Mouse (Mus musculus): ENCODE results near the gene Gm20696. TPM values are rescaled to one million over a fixed set of nuclear protein-coding genes. Genes with fewer than 3 reads are reported as not detected.

Gene Gm20696
- polyA plus RNA-seq, 1 experiment from 2014 or later, result 6.0 TPM

DNA sequence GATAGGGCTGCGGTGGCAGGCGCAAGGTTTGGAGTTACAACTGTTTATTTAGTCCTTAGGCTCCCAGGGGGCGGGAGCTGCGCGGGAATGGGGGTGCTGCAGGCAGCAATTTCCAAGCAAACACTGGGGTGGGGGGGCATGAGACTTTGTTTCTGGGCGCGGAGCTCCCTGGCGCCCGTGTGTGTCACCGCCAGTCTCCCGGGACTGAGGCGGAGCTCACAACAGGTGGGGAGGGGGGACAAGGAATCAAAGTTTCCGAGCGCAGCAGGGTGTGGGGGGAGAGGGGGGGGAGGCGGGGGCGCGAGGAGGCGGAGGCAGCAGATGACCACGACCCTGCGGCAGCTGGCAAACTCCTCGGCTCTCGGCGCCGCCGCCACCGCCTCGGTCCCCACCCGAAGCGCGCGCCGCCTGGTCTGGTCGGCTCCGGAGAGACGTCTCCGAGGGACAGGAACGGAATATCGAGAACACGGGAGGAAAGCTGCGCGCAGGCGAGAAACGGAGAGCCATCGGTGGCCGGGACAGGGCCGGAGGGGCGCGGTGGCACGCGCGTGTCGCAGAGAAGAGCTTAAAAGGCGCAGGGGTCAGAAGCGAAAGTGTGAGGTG lies 145.5 kb downstream of the Gm20696 start:
- Histone ChIP-seq H3K9me3 (ENCODE audit: control insufficient read depth, low read length) (no peaks in the 10 kb centered on the region), H3K27me3 (ENCODE audit: control insufficient read depth, insufficient read depth, low read length) (no peaks in the 10 kb centered on the region), H3K36me3 (ENCODE audit: control insufficient read depth, insufficient read depth, low read length) (no peaks in the 10 kb centered on the region), H3K9ac (ENCODE audit: low read depth, low read length) (peak overlapping the region; percentile 93), H3K27ac (ENCODE audit: low read depth, low read length) (peak overlapping the region; percentile 96), H3K4me2 (replicated peaks; ENCODE audit: low read depth, low read length) (peak overlapping the region; percentile 97), H3K4me1 (replicated peaks; ENCODE audit: control insufficient read depth, insufficient read depth, low read length) (0 out of 2 replicates have a peak, but pooled peaks cover 3% of the 10 kb centered on the region), H3K4me3 (ENCODE audit: low read depth, low read length) (peak overlapping the region; percentile 82)
- peak; percentile 72 for DNase-seq (ENCODE audit: low spot score)
- ATAC-seq (ENCODE audit: low FRiP score), result peak; percentile 55
- 0% methylated on average over 45 of the region's 54 CpGs for WGBS

GRCm38 (mm10) chr6:99520676-99521037 lies 145.9 kb downstream of the Gm20696 start:
- Histone ChIP-seq H3K27me3 (ENCODE audit: control insufficient read depth, insufficient read depth, low read length) (no peaks in the 10 kb centered on the region), H3K36me3 (ENCODE audit: control insufficient read depth, insufficient read depth, low read length) (no peaks in the 10 kb centered on the region), H3K4me2 (replicated peaks; ENCODE audit: low read depth, low read length) (peak overlapping the region; percentile 97), H3K4me1 (replicated peaks; ENCODE audit: control insufficient read depth, insufficient read depth, low read length) (0 out of 2 replicates have a peak, but pooled peaks cover 3% of the 10 kb centered on the region), H3K9me3 (ENCODE audit: control insufficient read depth, low read length) (no peaks in the 10 kb centered on the region), H3K9ac (ENCODE audit: low read depth, low read length) (peak overlapping the region; percentile 93), H3K27ac (ENCODE audit: low read depth, low read length) (peak overlapping the region; percentile 96; the same call in 1 of the 2 replicates), H3K4me3 (ENCODE audit: low read depth, low read length) (peak overlapping the region; percentile 82)
- WGBS, result 0% methylated on average over 25 of the region's 27 CpGs
- ATAC-seq (ENCODE audit: low FRiP score), result peak; percentile 64
- no peak for DNase-seq (ENCODE audit: low spot score)

DNA sequence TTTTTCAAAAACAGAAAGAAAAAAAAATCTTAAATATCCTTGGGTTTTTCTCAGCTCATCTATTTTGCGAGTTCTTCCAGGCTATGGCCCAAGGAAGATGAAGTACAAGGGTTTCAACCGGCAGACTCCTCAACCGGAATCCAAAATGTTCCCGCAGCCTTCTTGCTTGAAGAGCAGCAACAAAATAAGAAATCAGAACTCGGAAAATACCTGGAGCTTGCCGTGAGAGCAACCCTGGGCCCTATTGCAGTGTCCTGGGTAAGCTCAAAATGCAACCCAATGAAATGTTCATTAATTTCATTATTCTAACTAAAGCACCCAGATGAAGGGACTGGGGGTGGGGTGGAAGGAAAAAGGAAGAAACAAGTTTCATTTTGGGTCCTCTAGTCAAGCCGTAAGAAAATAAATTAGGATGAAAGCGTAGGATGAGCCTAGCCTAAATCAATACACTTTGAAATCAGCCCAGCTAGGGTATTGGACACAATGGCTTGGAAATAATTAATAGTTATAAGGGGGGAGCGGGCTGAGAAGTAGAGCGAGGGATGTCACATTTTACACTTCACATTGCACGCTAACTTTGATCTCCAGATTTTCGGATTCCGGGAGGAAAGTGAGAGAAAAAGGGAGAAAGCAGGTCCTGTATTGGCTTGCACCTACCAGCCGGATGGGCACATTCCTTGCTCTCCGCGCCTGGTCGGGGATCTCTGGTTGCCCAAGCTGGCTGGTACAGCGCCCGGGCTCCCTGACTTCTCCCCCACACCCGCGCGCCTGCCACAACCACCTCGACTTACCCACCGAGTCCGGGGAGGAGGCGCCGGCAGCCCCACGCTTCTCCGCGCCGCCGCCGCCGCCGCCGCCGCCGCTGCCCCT lies 146.6 kb downstream of the Gm20696 start:
- Histone ChIP-seq H3K27me3 (ENCODE audit: control insufficient read depth, insufficient read depth, low read length) (no peaks in the 10 kb centered on the region), H3K4me2 (replicated peaks; ENCODE audit: low read depth, low read length) (peak overlapping the region; percentile 97), H3K36me3 (ENCODE audit: control insufficient read depth, insufficient read depth, low read length) (no peaks in the 10 kb centered on the region), H3K4me1 (replicated peaks; ENCODE audit: control insufficient read depth, insufficient read depth, low read length) (0 out of 2 replicates have a peak, but pooled peaks cover 3% of the 10 kb centered on the region), H3K9me3 (ENCODE audit: control insufficient read depth, low read length) (no peaks in the 10 kb centered on the region), H3K27ac (ENCODE audit: low read depth, low read length) (peak overlapping the region; percentile 96; the same call in 1 of the 2 replicates), H3K4me3 (ENCODE audit: low read depth, low read length) (peak overlapping the region; percentile 82), H3K9ac (ENCODE audit: low read depth, low read length) (peak overlapping the region; percentile 93)
- ATAC-seq (ENCODE audit: low FRiP score), result no peak
- DNase-seq (ENCODE audit: low spot score), result peak; percentile 65
- WGBS, result 1% methylated on average over 38 of the region's 38 CpGs

- no peak overlapping the region for H3K9ac ChIP-seq (ENCODE audit: low read depth, low read length)
- 0 out of 2 replicates have a peak, but pooled peaks cover 3% of the 10 kb centered on the region for H3K4me1 ChIP-seq (replicated peaks; ENCODE audit: control insufficient read depth, insufficient read depth, low read length)
- no peak overlapping the region for H3K27ac ChIP-seq (ENCODE audit: low read depth, low read length)
- H3K9me3 ChIP-seq (ENCODE audit: control insufficient read depth, low read length), result no peaks in the 10 kb centered on the region
- no peak for ATAC-seq (ENCODE audit: low FRiP score)
- peak; percentile 27 for DNase-seq (ENCODE audit: low spot score)
- H3K4me2 ChIP-seq (replicated peaks; ENCODE audit: low read depth, low read length), result no peak overlapping the region
- WGBS, result 13% methylated on average over 4 of the region's 4 CpGs
- no peaks in the 10 kb centered on the region for H3K27me3 ChIP-seq (ENCODE audit: control insufficient read depth, insufficient read depth, low read length)
- H3K36me3 ChIP-seq (ENCODE audit: control insufficient read depth, insufficient read depth, low read length), result no peaks in the 10 kb centered on the region
- H3K4me3 ChIP-seq (ENCODE audit: low read depth, low read length), result no peak overlapping the region
Observed at GRCm38 (mm10) chr6:99519052-99519451, 147.5 kb downstream of the Gm20696 start.

GRCm38 (mm10) chr6:99515667-99516199 lies 150.9 kb downstream of the Gm20696 start:
- no peaks in the 10 kb centered on the region for H3K36me3 ChIP-seq (ENCODE audit: control insufficient read depth, insufficient read depth, low read length)
- H3K4me2 ChIP-seq (replicated peaks; ENCODE audit: low read depth, low read length), result no peak overlapping the region
- no peaks in the 10 kb centered on the region for H3K9me3 ChIP-seq (ENCODE audit: control insufficient read depth, low read length)
- H3K27me3 ChIP-seq (ENCODE audit: control insufficient read depth, insufficient read depth, low read length), result no peaks in the 10 kb centered on the region
- 75% methylated on average over 7 of the region's 7 CpGs for WGBS
- no peak overlapping the region for H3K9ac ChIP-seq (ENCODE audit: low read depth, low read length)
- H3K4me1 ChIP-seq (replicated peaks; ENCODE audit: control insufficient read depth, insufficient read depth, low read length), result 0 out of 2 replicates have a peak, but pooled peaks cover 4% of the 10 kb centered on the region
- DNase-seq (ENCODE audit: low spot score), result no peak
- H3K27ac ChIP-seq (ENCODE audit: low read depth, low read length), result no peak overlapping the region
- no peak overlapping the region for H3K4me3 ChIP-seq (ENCODE audit: low read depth, low read length)
- no peak for ATAC-seq (ENCODE audit: low FRiP score)

DNA sequence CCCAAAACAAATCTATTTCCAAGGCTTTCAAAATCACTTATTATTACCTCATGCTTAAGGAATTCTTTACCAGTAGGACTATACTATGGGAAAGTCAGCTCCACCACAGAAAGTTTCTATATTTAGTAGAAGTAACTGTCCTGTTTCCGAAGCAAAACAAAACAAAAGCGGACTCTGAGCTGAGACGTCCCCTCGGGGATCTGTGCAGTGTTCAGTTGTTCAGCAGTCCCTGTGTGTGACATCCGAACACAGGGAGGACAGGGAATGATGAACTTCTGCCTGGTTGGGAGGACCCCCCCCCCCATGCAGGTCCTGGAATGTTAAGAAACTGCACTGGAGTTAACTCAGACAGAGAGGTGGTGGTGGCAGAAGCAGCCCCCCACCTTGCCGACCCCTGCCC lies 154.7 kb downstream of the Gm20696 start:
- 0 out of 2 replicates have a peak, but pooled peaks cover 2% of the 10 kb centered on the region for H3K4me1 ChIP-seq (replicated peaks; ENCODE audit: control insufficient read depth, insufficient read depth, low read length)
- ATAC-seq (ENCODE audit: low FRiP score), result no peak

GRCm38 (mm10) chr6:99509189-99509592 lies 157.4 kb downstream of the Gm20696 start:
- ATAC-seq (ENCODE audit: low FRiP score), result no peak
- Histone ChIP-seq H3K4me2 (replicated peaks; ENCODE audit: low read depth, low read length) (no peak overlapping the region), H3K4me3 (ENCODE audit: low read depth, low read length) (no peak overlapping the region), H3K9me3 (ENCODE audit: control insufficient read depth, low read length) (no peaks in the 10 kb centered on the region), H3K27ac (ENCODE audit: low read depth, low read length) (no peak overlapping the region), H3K27me3 (ENCODE audit: control insufficient read depth, insufficient read depth, low read length) (no peaks in the 10 kb centered on the region), H3K9ac (ENCODE audit: low read depth, low read length) (no peak overlapping the region), H3K4me1 (replicated peaks; ENCODE audit: control insufficient read depth, insufficient read depth, low read length) (0 out of 2 replicates have a peak, but pooled peaks cover 2% of the 10 kb centered on the region), H3K36me3 (ENCODE audit: control insufficient read depth, insufficient read depth, low read length) (no peaks in the 10 kb centered on the region)
- 91% methylated on average over 9 of the region's 9 CpGs for WGBS
- no peak for DNase-seq (ENCODE audit: low spot score)

More for the DNA sequence above, 154.7 kb downstream of the Gm20696 start:
- WGBS, result 55% methylated on average over 6 of the region's 6 CpGs
- Histone ChIP-seq H3K27me3 (ENCODE audit: control insufficient read depth, insufficient read depth, low read length) (no peaks in the 10 kb centered on the region), H3K36me3 (ENCODE audit: control insufficient read depth, insufficient read depth, low read length) (no peaks in the 10 kb centered on the region), H3K9ac (ENCODE audit: low read depth, low read length) (no peak overlapping the region), H3K9me3 (ENCODE audit: control insufficient read depth, low read length) (no peaks in the 10 kb centered on the region), H3K27ac (ENCODE audit: low read depth, low read length) (no peak overlapping the region), H3K4me2 (replicated peaks; ENCODE audit: low read depth, low read length) (no peak overlapping the region), H3K4me3 (ENCODE audit: low read depth, low read length) (no peak overlapping the region)
- DNase-seq (ENCODE audit: low spot score), result no peak

- Histone ChIP-seq H3K4me1 (replicated peaks; ENCODE audit: control insufficient read depth, insufficient read depth, low read length) (no peaks in the 10 kb centered on the region), H3K4me3 (ENCODE audit: low read depth, low read length) (no peak overlapping the region), H3K9ac (ENCODE audit: low read depth, low read length) (no peak overlapping the region), H3K27me3 (ENCODE audit: control insufficient read depth, insufficient read depth, low read length) (no peaks in the 10 kb centered on the region), H3K27ac (ENCODE audit: low read depth, low read length) (no peak overlapping the region), H3K36me3 (ENCODE audit: control insufficient read depth, insufficient read depth, low read length) (no peaks in the 10 kb centered on the region), H3K4me2 (replicated peaks; ENCODE audit: low read depth, low read length) (no peak overlapping the region), H3K9me3 (ENCODE audit: control insufficient read depth, low read length) (no peaks in the 10 kb centered on the region)
- ATAC-seq (ENCODE audit: low FRiP score), result no peak
- 88% methylated on average over 6 of the region's 6 CpGs for WGBS
- no peak for DNase-seq (ENCODE audit: low spot score)
Observed at GRCm38 (mm10) chr6:99506816-99507215, 159.8 kb downstream of the Gm20696 start.
